Mouse (Mus musculus) adrenal gland, postnatal 36 days (tissue): Measurements from ENCODE around the gene Rab20. TPM values are rescaled to one million over a fixed set of nuclear protein-coding genes. Genes with fewer than 3 reads are reported as not detected.

Source experiments
- DNase-seq, 2 experiments: peaks; one replicate each; pipeline ENCODE4 v3.0.0; 2021; ENCODE audit warnings: mixed read lengths in 1 of 2
- total RNA-seq, 2 experiments: library from RNA; stranded (reverse); gene quantifications; 2 replicates each; pipeline ENCODE4 v1.2.3; 2021

Gene Rab20
- total RNA-seq, 2 experiments from 2014 or later: 6.7 to 12.5 TPM

DNA sequence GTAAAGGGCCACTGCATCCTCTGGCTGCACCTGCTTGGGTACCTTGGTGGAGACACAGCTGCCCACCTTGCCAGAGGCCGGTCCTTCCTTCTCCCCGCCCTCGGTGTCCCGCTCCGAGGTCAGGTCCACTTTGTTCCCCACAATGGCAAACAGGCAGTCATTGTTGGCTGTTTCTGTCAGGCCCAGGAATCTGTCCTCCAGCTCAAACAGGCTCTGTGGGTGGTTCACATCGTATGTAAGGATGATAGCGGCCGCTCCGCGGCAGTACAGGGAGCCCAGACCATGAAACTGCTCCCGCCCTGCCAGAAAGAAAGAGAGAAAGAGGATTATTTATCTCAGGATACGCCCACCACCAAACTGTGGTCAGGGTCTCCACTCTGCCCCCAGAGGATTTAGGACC lies 24.3 kb downstream of the Rab20 start:
- no peak for DNase-seq

DNA sequence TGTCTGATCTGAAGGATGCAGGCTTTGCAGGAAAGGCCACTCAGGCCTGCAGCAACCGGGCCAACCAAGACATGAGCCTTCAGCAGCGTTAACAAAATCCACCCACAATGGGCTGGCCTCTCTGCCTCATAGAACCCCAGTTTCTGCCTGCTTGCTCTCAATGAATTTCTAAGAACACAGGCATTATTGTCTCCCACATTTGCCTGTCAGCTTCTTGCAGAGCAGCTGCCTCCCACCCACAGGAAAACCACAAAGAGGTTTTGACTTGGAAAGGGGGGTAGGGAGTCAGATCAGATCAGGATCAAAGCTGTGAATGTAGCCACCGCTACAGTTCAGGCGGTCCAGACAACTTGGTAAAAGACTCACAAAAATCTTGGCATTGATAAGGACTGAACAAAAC lies 25.5 kb downstream of the Rab20 start:
- DNase-seq: no peak

DNA sequence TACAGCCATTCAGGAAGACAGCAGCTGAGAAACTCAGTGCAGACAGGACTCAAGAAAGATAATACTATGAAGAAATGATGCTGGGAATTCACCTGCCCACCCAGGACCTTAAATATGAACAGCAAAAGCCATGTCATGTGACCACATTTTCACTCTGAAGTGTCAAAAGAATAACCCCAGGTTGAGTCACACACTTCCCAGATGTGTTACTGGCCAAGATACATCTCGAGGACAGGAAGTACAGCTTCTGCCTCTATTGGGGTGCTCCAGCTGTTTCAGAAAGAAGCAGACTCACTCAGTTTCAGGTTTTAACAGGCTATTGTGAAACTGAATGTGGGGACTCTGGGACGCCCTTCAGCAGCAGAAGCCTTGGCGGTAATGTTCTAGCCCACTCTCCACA lies 26.0 kb downstream of the Rab20 start:
- no peak for DNase-seq

DNA sequence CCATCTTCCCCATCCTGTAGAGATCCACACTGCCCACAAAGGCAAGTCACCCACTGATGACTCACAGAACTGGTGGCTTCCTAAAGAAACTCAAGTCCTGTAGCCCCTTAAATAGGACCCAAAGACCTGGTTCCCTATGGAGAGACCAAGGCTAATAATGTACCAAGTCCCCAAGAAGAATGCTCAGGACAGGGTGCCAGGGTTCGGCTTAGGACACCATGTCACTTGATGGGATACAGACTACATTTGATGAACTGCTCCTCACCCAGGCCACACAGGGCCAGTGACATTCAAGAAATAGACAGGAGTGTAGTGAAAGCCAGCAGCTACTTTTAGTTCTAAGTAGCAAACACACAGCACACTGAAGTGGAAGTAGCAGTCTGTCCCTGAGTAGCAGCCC lies 26.4 kb downstream of the Rab20 start:
- DNase-seq: no peak

DNA sequence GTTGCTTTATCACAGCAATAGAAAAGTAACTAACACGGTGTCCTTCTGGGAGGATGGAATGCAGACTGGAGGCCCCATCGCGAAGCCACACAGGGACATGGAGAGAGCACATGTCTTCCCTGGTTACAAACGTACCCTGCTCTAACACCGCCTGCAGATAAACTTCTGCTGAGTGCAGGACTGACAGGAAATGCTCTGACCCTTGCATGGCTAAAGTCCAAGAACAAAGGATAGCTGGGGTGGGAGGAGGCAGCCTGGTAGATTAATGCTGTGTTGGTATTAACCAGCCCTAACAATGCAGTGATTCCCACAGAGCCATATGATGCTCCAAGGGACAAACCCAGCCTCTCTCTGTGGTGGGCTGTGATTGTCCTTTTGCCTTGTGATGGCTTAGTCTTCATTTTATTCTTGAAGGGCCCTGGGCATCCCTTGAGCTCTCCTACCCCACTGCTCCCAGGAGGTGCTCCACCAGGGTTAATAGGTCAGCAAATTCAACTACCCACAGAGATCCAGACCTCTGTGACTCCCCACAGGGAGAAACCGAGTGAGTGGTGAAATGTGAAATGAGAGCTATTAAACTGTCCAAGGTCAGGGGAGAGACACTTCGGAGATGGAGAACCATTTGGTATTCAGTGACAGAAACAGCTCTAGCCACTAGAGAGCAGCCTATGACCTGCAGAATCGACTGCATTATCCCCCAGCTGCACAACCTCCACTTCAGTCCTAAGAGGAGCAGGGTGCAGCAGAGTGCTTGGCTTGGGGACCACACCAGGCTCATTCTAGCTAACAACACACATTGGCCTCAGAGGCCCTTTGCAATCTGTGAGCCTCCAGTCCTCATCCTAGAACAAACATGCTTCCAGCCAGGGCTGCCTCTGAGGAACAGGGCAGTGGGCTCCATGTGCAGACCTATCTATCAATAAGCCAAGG lies 28.1 kb downstream of the Rab20 start:
- DNase-seq: peak; percentile 35 to 63

DNA sequence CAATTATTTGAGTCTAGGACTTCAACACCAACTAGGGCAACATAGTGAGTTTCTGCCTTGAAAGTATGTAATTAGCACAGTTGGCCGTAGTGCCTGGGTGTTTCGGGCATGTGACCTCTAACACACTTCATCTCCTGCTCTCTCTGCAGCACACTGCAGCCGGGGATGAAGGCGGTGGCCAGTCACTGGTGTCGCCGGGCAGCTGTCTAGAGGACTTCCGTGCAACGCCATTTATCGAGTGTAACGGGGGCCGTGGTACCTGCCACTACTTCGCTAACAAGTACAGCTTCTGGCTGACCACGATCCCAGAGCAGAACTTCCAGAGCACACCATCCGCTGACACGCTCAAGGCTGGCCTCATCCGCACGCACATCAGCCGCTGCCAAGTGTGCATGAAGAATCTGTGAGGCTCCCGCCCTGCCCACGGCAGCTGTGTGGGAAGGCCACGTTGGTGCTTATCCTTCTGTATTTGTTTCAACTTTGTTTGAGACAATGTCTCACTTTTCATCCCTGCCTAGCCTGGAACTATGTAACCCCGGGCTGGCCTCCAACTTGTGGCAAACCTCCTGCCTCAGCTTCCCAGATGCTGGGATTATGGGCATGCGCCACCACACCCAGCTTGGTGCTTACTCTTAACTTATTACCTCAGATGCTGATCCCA lies 30.5 kb downstream of the Rab20 start:
- no peak for DNase-seq

DNA sequence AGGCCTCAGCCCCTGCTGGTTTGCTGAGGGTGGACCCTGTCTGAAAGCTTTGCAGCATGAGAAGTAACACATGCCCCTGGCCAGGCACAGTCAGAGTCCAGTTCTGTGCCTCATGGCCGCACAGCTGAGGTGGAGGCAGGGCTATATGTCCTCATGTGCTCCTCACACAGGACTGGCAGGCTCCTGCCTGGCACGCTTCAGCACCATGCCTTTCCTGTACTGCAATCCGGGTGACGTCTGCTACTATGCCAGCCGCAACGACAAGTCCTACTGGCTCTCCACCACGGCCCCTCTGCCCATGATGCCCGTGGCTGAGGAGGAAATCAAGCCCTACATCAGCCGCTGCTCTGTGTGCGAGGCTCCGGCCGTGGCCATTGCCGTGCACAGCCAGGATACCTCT lies 32.7 kb downstream of the Rab20 start:
- no peak for DNase-seq

DNA sequence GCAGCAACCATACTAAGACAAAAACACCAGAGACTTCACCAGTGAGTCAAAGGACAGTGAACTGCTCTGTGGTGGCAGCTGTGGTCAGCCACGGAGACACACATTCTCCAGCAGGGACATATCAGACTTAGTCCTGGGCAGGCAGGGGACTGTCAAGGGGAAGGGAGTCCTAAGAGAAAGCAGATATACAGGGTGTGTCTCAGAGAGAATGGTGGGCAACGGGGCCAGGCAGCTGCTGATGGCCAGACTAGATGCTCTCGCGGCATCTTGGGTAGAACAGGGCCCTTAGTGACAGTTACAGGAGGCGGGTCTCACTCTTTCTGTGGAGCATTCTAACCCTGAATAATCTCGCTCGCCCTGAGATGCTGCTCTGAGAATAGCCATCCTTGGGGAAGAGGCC lies 34.3 kb downstream of the Rab20 start:
- no peak for DNase-seq

DNA sequence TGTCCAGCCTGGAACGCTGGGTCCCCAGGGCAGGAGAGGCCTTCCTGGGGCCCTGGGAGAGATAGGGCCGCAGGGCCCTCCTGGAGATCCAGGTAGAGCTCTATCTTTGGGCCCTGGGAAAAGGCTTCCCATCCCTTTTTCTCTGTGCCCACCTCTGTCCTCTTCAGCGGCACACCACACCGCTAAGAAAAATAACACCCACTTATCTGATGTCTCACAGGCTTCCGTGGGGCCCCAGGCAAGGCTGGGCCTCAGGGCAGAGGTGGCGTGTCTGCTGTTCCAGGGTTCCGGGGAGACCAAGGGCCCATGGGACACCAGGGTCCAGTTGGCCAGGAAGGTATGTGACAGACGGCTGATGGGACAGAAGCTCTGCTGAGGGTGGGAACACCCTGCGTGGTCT lies 34.9 kb downstream of the Rab20 start:
- no peak for DNase-seq

DNA sequence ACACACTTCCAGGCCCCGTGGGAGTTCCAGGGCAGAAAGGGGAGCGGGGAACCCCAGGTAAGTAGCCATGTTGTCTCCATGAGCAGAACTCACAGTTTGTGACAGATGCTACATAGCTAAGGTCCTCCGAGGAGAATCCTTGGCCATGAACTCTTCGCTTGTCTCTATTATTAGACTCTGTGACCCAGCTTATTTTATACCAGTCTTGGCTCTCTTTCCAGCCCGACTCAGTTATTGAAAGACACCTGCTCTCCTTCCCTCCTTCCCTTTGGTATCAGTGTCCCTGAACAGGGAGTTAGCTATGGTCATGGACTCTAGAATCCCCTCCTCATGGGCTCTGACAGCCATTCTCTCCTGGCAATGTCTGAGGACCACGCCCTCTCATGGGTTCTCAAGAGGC lies 37.2 kb downstream of the Rab20 start:
- no peak for DNase-seq

DNA sequence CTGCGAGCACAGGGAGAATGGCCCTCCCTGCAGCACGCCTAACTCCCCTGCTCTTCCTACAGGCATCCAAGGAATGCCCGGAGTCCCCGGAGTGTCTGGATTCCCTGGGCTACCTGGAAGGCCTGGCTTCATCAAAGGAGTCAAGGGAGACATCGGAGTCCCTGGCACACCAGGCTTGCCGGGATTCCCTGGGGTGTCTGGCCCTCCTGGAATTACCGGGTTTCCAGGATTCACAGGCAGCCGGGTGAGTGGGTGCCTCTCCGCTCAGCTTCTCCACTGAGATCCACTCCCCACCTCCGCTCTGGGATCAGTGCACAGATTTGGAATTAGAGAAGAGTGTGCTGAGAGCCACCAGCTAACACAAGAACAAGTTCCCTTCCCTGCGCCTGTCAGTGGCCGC lies 40.6 kb downstream of the Rab20 start:
- DNase-seq: no peak

DNA sequence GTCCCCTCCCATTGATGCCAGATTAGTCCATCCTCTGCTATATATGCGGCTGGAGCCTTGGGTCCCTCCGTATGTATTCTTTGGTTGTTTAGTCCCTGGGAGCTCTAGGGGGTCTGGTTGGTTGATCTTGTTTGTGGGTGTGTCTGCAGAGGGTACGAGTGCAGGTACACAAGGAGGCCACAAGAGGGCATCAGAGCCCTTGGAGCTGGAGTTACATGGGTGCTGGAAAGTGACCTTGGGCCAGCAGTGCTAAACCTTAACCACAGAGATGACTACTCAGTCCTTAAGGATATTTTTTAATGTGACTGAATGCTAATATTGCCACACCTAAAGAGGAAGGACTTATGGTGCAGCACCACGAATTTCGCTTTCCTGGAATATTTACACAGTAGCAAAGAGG lies 47.8 kb downstream of the Rab20 start:
- peak; percentile 58 to 67 for DNase-seq

DNA sequence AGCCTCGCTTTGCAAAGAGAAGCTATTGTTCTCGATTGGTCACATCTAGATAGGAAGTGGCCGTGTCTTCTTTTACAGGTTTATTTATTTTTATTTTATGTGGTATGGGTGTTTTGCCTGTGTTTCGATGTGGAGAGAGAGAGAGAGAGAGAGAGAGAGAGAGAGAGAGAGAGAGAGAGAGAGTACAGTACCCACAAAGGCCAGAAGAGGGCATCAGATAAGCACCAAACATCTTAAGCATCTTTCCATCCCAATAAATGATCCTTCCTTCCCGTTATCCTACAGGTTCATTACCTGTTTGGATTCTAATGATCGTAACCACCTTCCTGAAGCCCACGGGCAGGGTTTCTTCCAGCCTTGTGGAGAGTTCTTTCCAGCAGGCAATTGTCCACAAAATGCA lies 55.4 kb downstream of the Rab20 start:
- no peak for DNase-seq

DNA sequence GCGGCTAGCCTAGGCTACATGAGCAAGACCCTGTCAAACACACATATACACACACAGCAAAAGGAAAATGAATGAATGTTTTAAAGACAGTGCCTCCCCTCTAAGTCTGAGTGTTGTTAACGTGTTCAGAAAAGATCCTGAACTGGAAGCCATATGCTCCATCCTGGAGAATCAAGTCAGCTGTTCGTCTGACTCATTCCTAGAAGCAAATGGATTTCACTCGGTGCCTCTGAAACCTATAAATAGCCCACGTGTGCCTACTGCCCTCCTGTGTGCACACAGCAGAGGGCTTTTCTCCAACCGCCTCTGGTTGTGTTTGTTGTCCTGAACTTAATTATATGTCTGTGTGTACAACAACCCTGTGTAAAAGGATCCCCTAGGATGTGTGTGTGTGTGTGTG lies 56.5 kb downstream of the Rab20 start:
- DNase-seq: no peak

DNA sequence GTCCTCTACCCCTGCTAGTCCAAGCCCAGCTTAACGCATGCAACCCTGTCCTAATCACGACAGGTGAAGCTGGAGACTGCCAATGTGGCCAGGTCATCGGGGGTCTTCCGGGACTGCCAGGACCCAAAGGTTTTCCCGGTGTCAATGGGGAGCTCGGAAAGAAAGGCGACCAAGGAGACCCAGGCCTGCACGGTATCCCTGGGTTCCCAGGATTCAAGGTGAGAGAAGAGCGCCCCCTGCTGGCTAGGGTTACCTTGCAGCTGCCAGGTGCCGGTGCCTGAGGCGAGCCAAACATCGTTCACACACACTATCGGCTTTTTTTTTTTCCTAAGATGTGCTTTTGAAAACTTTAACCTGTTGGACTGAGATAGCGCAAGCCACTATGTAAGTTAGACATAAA lies 57.4 kb downstream of the Rab20 start:
- peak; percentile 50 to 70 for DNase-seq

DNA sequence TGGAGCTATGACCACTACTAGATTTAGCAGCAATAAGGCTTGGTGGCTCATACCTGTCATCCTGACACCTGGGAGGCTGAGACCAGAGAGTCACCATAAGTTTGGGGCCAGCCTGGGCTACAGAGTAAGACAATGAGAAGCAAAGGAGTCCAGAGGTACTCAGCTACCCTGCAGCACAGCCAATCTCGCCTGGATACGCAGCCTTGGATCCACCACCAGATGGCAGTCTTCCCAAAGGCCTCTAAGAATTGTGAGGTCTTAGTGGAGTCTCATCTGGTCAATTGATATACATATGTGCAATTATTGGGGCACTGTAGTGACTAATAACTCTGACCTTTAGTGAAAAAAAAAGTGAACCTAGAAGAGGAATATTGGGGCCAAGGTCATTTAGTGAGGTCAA lies 58.9 kb downstream of the Rab20 start:
- peak; percentile 63 to 69 for DNase-seq

DNA sequence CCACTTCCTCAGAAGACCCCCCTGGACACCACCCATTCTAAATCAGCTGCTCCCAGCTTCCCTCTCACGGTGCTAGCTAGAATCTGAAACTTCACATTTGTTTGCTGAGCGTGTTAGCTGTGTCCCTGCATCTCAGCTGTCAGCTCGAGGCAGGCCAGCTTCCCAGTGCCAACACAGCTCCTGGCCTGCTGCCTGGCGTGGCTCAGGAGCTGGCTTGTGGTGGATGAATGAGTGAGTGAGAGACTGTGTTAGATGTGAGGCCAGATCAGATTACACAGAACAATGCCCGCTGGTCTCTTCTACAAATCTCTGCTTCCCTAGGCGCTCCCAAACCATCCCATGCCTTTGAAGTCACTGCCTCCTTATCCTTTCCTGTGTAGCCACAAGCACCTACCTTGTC lies 59.3 kb downstream of the Rab20 start:
- peak; percentile 82 to 85 for DNase-seq

DNA sequence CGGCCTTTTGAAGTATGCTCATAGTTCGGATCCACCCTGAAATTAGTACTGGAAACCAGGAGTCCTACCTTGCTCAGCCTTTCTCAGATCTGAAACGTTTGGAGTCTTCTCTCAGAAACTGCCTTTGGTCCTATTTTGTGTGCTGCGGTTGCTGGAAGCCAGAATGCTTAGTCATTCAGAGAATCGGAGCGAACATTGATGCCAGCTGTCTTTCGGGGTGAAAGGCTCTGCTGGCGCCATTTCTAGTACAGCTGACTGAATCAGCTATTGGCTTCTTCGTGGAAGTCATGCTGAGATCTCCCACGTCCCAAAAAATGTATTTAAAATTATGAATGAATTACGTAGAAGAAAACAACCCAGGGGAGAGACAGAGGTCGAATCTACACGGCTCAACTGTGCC lies 60.7 kb downstream of the Rab20 start:
- DNase-seq: peak; percentile 49 to 62

DNA sequence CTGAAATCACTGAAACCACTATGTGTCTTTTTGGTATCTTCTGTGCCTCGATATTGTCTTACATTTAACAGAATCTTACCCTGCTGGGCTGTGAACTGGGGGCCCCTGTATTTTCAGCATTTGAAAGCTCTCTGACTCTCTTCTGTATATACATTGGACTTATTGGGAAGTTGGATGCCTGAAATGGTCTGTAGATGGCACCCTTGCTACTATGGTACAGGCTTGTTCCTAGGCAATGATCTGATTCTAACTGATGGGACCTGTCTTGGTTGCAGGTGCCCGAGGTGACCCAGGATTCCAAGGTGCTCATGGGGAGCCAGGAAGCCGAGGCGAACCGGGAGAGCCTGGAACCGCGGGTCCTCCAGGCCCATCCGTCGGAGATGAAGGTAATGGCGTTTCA lies 63.4 kb downstream of the Rab20 start:
- no peak for DNase-seq

DNA sequence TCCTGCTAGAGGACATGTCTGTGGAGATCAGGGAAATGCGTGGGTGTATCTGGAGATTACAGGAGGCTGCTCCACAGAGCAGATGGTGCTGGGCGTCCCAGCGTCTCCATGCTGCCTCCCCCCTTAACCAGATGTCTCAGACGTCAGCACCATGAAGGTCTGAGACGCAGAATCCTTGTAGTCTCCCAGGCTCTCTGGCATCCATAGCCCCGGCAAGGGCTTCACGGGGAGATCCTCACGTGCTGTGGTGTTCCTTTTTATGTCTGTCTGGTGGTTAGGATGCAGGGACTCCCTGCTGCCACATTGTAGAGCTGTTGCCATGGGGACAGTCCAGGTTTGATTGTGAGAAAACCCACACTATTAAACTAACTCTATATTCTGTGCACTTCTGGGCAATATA lies 64.2 kb downstream of the Rab20 start:
- no peak for DNase-seq

DNA sequence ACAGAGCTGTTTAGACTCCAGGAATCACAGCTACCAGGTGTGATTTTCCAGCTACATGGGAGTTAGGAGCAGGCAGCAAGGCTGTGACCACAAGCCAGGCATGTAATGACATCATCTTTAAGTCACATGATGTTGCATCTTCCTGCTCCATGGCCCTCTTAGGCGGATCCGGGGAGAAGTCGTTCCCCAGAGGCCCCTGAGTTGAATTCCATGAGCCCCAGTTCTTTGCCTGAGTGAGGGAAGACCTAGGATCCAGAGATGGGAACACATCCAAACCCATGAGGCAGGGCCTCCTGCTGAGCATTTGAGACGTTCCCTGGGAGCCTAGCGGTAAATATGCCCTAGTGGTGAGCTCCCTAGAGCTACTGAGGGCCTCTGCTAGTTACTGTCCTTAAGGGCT lies 66.1 kb downstream of the Rab20 start:
- DNase-seq: no peak

DNA sequence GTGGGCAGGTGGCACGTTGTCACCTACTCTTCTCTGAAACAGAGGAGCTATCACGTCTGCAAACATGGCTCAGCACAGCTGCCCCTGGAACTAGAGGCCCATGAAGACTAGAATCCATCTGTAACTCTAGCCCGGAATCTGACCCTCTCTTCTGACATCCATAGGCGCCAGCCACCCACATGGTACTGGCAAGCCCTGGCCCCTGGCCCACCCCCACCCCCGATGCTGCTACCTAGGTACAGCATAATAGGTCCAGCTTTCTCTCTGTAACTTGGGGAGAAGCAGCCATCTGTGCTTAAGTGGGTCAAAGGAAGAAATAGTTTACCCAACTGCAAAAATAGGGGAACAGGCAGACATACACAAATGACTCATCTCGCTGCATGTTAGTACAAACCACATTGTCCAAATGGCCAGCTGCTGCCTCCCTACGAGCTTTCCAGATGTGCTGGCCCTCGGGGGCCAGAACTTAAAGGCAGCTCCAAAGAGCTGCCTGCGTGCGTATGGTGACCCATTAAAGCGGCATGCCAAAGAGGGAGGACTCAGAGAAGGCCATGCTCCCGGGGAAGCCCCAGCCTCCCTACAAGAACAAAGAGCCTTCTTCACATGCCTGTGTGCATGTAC lies 66.9 kb downstream of the Rab20 start:
- no peak for DNase-seq

DNA sequence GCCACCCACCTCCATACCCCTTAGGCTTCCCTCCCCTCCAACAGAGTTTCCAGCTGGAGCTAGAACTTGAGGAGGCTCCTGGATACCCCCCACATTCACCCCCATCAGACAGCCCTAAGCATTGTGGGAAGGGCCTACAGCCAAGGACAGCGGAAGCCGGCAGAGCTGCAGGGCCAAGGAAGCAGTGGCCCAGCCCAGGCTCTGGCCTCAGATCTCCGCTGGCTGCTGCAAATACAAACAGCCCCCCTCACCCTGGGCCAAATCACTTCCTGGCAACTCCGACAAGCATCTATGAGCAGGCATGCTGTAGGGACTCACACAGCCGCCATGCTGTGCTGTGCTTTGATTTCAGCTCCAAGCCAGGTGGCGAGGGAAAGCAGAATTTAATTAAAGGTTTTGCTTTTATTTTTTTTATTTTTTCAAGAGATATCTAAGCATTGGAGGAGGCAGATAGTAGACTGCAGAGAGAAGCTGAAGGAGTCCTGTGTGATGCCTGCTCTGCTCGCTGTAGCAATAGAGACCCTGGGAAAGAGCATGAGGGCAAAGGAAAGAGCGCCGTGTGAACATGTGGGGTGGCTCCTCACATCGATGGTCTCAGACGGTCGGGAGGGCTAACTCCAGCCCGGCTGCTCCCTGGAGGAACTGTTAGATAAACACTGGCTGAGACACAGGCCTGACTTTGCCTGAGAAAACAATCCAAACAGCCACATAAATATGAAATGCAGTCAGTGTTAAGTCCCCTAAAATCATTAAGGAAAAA lies 72.6 kb downstream of the Rab20 start:
- peak; percentile 67 to 75 for DNase-seq
